Mouse (Mus musculus): Measurements from ENCODE around the gene Pin1. TPM values are rescaled to one million over a fixed set of nuclear protein-coding genes. Genes with fewer than 3 reads are reported as not detected.
A peak's percentile ranks its signal among the peaks of the same experiment; 100 is the strongest.

Pin1 gene
- total RNA-seq, 2 experiments from 2014 or later, result 4.2 to 6.3 TPM

DNA sequence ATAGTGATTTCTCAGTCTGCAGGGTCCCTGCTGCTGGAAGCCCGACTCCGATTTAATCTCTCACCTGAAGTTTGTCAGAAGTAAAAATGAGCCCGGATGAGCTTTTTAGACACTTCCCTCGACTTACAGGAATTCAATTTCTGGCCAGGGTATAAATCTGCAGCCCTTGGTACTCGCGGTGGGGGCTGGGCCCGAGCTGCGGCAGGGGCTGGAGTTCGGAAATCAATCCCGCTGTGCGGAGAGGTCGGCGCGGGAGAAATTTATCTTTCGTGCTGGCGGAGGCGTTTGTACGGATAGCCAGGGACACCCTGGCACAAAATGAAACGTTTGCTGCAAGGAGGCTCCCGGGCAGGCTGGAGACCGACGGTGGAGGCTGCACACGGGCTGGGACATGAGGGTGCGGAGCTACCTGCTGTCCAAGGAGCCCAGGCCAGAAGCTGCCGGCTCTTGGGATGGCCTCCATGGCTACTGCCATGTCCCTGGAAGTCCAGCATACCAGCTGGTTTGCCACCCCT is 42.9 kb downstream of the Pin1 start:
- ATAC-seq (replicated peaks; ENCODE audit: low FRiP score, poor library complexity, severe bottlenecking), result no peak

DNA sequence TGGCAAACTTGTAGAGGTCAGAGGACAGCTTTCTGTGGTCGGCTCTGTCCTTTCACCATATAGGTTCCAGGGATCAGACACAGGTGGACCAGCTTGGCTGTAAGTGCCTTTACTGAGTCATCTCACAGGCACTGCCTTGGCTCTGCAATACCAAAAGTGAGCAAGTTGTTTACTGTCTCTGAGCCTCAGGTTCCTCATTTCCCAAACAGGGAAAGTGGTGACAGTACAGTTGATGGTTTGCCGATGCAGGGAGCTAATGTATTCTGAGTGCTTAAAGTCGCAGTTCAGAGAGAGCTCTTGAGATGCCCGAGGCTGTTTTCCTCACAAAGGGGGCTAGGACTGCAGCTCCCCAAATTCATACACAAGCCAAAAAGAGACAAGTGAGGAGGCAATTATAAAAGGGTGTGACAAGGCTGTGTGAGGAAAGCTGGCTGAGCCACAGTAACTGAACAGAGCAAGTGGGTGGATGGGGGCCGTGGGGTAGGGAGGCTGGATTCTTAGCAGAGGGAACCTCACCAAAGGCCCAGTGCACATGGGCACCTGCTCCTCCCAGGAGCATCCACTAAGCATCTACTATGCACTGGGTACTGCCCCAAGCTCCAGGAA is 44.3 kb downstream of the Pin1 start:
- no peak for ATAC-seq (replicated peaks; ENCODE audit: low FRiP score, poor library complexity, severe bottlenecking)

DNA sequence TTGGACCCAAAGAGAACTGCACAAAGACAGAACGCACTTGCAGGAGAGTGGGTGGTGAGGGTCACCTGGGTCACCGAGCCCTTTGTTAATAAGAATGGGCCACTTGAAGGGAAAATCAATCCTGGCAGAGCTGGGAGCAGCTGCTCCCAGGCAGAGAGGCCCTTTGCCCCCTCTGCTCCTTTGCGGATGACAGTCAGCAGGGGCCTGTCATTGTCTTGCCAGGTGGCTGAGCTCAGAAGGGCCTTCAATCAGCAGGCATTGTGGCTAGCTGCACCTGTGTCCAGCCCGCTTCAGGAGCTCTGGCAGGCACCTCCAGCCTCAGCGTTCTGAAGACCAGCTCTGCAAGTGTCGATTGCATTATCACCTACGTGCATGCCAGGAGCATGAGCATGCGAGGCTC is 45.6 kb downstream of the Pin1 start:
- ATAC-seq (replicated peaks; ENCODE audit: low FRiP score, poor library complexity, severe bottlenecking), result no peak

DNA sequence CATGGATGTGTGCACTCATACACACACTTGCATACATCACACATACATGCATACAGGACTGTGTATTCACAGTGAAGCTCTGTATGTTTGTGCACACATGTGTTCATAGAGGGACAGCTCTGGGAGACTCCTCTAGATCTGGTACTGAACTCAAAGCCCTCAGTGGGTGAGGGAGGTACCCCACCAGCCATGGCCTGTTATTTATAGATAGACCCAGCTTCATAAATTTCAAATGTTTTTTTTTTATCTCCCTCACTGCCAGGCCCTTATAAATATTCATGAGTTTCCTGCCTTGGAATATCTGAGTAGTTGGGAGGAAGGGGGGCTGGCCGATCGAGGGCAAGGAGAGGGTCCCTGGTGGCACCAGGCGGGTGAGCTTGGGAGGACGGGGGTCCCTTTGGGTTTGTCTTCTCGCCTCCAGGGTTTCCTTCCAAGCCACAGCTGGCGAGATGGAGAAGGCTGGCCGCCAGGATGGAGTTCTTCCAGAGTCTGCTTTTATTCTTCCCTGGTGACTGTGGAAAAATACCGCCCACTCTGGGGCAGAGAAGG is 52.0 kb downstream of the Pin1 start:
- no peak for ATAC-seq (replicated peaks; ENCODE audit: low FRiP score, poor library complexity, severe bottlenecking)

DNA sequence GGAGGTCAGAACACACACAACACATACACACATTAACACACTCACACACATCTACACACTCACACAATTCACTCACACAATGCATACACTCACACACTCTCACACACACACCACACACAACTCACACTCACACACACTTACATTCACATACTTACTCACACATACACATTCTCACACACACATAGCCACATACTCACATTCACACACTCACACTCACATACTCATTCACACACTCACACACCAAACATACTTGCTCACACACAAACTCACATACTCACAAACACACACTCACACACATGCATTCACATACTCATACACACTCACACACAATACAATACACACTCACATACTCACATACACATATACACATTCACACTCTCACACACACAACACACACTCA is 53.5 kb downstream of the Pin1 start:
- no peak for ATAC-seq (replicated peaks; ENCODE audit: low FRiP score, poor library complexity, severe bottlenecking)

DNA sequence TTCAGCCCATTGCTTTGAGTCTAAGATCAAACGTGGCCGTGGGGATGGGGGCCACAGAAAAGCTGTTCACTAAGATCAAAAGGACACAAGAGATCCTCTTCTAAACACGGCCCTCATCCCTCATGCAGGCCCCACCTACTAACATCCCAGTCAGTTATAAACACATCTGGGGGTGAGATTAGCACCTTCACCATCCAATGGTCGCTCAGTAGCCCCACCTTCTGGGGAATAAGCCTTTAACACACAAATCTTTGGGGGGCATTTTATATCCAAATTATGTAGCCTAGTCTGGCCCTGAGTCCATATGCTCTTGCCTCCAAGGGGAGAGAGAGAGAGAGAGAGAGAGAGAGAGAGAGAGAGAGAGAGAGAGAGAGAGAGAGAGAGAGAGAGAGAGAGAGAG is 54.1 kb downstream of the Pin1 start:
- ATAC-seq (replicated peaks; ENCODE audit: low FRiP score, poor library complexity, severe bottlenecking), result no peak

DNA sequence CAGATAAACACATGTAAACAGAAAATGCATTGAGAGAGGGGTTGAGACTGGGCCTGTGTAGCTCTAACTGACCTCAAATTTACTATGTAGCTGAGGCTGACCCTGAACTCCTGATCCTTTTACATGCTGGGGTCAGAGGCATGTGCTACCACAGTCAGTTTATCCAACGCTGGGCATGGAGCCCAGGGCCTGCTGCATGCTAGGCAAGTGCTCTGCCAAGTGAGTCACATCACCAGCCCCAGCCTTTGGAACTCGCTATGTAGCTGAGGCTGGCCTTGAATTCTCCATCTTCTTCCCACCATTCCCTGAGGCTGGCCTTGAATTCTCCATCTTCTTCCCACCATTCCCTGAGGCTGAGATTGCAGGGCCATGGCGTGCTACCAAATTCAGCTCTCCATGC is 58.6 kb downstream of the Pin1 start:
- ATAC-seq (replicated peaks; ENCODE audit: low FRiP score, poor library complexity, severe bottlenecking), result no peak

DNA sequence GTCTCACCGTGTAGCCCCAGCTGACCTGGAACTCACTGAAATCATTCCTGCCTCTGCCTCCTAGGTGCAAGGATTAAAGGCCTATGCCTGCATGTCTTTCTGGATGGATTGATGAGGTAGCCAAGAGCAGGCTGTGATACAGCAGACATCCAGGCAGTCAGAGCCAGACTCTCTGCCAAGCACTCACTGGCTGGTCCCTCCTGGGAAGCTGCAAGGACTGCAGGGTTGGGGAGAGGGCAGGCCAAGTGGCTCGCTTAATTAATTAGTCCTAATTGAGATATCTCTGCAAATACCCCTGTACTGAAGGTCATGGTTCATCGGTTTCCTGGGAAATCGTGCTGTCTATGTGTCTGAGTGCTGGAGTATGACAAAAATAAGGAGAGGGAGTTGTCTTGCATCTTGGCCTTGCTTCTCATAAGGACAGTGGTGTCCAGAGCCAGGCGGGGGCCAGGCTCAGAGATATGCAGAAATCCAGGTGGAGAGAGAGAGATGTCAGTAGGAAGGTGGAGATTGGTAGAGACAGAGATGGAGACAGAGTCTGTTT is 61.1 kb downstream of the Pin1 start:
- no peak for ATAC-seq (replicated peaks; ENCODE audit: low FRiP score, poor library complexity, severe bottlenecking)

DNA sequence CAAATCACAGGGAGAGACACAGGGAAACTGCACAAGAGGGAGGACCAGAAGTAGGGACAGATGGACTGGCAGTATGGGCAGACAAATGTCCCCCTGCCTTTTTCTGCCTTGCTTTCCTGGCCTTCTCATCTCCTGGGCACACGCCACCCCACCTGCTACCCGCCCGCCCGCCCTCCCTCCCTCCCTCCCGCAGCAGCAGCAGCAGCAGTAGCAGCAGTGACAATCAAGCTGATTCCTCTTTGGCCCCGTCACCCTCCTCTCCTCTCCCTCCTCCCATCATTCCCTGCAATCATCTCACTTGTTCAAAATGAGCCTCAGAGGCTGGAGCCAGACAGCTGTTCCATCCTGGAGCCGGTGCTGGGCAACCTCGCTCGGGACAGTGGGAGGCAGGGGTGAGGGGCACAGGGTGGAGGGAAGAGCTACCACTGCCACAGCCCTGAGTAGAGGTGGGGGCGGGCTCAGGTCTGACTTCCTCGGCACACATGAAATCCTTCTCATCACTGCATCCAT is 61.6 kb downstream of the Pin1 start:
- no peak for ATAC-seq (replicated peaks; ENCODE audit: low FRiP score, poor library complexity, severe bottlenecking)

DNA sequence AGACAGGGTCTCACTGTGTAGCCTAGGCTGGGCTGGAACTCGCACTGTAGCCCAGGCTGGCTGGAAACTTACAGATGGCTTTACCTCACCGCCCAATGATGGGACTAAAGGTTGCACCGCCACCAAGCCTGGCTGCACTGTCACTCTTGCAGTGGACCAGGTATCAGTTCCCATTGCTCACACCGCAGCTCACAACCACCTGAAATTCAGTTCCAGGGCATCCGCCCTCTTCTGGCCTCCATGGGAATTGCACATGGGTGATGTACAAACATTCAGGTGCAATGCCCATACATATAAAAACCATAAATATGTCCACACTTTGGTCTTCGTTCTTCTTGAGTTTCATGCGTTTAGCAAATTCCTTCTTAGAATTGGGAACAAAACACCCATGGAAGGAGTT is 63.4 kb downstream of the Pin1 start:
- ATAC-seq (replicated peaks; ENCODE audit: low FRiP score, poor library complexity, severe bottlenecking), result 0 out of 2 replicates have a peak, but pooled peaks have one; percentile 10

Other genes starting within 250 kb of the Pin1 start
- 5.0 and 9.2 TPM in 2 replicates for gene Zfp26, start 191.9 kb upstream of the Pin1 start, total RNA-seq (2015; ENCODE audit: low replicate concordance)
- 2.7 and 24.4 TPM in 2 replicates for gene Zfp26, start 191.9 kb upstream of the Pin1 start, total RNA-seq (2017; ENCODE audit: low replicate concordance)
- 19.3 and 24.1 TPM in 2 replicates for gene Zfp426, start 159.3 kb upstream of the Pin1 start, total RNA-seq (2015; ENCODE audit: low replicate concordance)
- gene Zfp426, start 159.3 kb upstream of the Pin1 start, total RNA-seq (2017; ENCODE audit: low replicate concordance), result 11.6 and 23.1 TPM in 2 replicates
- gene Zfp266, start 130.7 kb upstream of the Pin1 start, total RNA-seq (2015; ENCODE audit: low replicate concordance), result 10.9 and 20.9 TPM in 2 replicates
- 8.7 and 10.1 TPM in 2 replicates for gene Zfp266, start 130.7 kb upstream of the Pin1 start, total RNA-seq (2017; ENCODE audit: low replicate concordance)
- gene Zfp846, start 70.8 kb upstream of the Pin1 start, total RNA-seq (2015; ENCODE audit: low replicate concordance), result 1.8 and 4.2 TPM in 2 replicates
- gene Zfp846, start 70.8 kb upstream of the Pin1 start, total RNA-seq (2017; ENCODE audit: low replicate concordance), result 0.77 and 5.4 TPM in 2 replicates
- 158 and 182 TPM in 2 replicates for gene Ubl5, start 9.2 kb upstream of the Pin1 start, total RNA-seq (2015; ENCODE audit: low replicate concordance)
- gene Ubl5, start 9.2 kb upstream of the Pin1 start, total RNA-seq (2017; ENCODE audit: low replicate concordance), result 36.3 and 42.1 TPM in 2 replicates
- 21.3 and 21.8 TPM in 2 replicates for gene Fbxl12, start 7.3 kb upstream of the Pin1 start, total RNA-seq (2015; ENCODE audit: low replicate concordance)
- 4.6 and 11.6 TPM in 2 replicates for gene Fbxl12, start 7.3 kb upstream of the Pin1 start, total RNA-seq (2017; ENCODE audit: low replicate concordance)
- not detected in 2 replicates for gene Olfm2, start 94.3 kb downstream of the Pin1 start, total RNA-seq (2015; ENCODE audit: low replicate concordance)
- not detected in 2 replicates for gene Olfm2, start 94.3 kb downstream of the Pin1 start, total RNA-seq (2017; ENCODE audit: low replicate concordance)
- 1.3 TPM in 1 of 2 replicates, not detected in the other for gene Col5a3, start 163.0 kb downstream of the Pin1 start, total RNA-seq (2015; ENCODE audit: low replicate concordance)
- gene Col5a3, start 163.0 kb downstream of the Pin1 start, total RNA-seq (2017; ENCODE audit: low replicate concordance), result 0.39 TPM in 1 of 2 replicates, not detected in the other
- not detected in 2 replicates for gene Rdh8, start 166.4 kb downstream of the Pin1 start, total RNA-seq (2015; ENCODE audit: low replicate concordance)
- not detected in 2 replicates for gene Rdh8, start 166.4 kb downstream of the Pin1 start, total RNA-seq (2017; ENCODE audit: low replicate concordance)
- 1.1 and 1.7 TPM in 2 replicates for gene A230050P20Rik, start 216.5 kb downstream of the Pin1 start, total RNA-seq (2015; ENCODE audit: low replicate concordance)
- gene A230050P20Rik, start 216.5 kb downstream of the Pin1 start, total RNA-seq (2017; ENCODE audit: low replicate concordance), result 3.7 and 4.3 TPM in 2 replicates
- not detected in 2 replicates for gene Angptl6, start 227.6 kb downstream of the Pin1 start, total RNA-seq (2015; ENCODE audit: low replicate concordance)
- gene Angptl6, start 227.6 kb downstream of the Pin1 start, total RNA-seq (2017; ENCODE audit: low replicate concordance), result 0.53 TPM in 1 of 2 replicates, not detected in the other
- 6.7 and 19.1 TPM in 2 replicates for gene Ppan, start 236.1 kb downstream of the Pin1 start, total RNA-seq (2015; ENCODE audit: low replicate concordance)
- 7.1 and 16.2 TPM in 2 replicates for gene Ppan, start 236.1 kb downstream of the Pin1 start, total RNA-seq (2017; ENCODE audit: low replicate concordance)
- 47.4 and 59.5 TPM in 2 replicates for gene Eif3g, start 246.5 kb downstream of the Pin1 start, total RNA-seq (2015; ENCODE audit: low replicate concordance)
- 41.5 and 59.7 TPM in 2 replicates for gene Eif3g, start 246.5 kb downstream of the Pin1 start, total RNA-seq (2017; ENCODE audit: low replicate concordance)